Mouse (Mus musculus): ENCODE measurements at regions not wholly inside any gene's neighbourhood (a gene's known extent, or its start where the extent isn't known, plus 50 kb on each side); places are given as distances from the start of the nearest gene placed in this dataset.

DNA sequence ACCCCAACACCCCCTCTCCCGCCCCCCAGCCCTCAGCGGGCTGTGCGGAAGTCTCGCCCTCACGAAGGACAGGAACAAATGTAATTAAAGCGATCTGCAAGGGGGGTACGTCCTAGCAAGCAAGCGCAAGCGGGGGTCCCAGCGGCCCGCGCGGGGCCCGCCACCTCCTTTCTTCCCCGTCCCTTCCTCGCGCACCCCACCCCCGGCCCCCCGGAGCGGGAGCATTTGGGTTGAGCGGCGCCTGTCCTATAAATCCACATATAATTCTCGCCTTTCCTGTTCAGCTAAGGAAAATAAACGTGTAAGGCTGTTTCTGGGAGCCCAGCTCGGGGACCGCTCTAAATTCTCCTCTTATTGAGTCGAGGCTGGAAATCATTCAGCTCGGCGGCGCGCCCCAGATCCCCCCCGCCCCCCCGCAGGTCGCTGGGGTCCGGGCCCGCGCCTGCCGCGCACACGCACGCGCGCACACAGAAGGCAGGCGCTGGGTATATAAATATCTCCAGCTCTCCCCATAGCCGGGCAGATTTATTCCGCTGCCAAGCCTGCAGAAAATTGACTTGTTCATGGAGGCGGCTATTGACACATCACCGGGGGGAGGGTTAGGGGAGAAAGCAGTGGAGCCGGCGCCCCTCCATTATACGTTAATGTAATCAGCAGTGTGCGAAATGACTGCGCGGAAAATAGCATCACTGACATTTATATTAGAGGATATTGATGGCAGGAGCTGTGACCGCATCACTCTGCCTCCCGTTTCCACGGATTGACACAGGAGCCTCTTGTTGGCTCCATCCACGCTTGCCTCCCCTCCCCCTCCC is 61.6 kb upstream of the Btrc start:
- Histone ChIP-seq H3K9ac (ENCODE audit: low read depth, low read length) (no peak overlapping the region), H3K36me3 (ENCODE audit: control insufficient read depth, insufficient read depth, low read length) (no peaks in the 10 kb centered on the region), H3K27me3 (ENCODE audit: control insufficient read depth, insufficient read depth, low read length) (peaks cover 7% of the 10 kb centered on the region; the same call in 1 of the 2 replicates), H3K4me1 (ENCODE audit: control insufficient read depth, insufficient read depth, low read length) (peaks cover 3% of the 10 kb centered on the region; the same call in 1 of the 2 replicates), H3K4me3 (ENCODE audit: insufficient read depth, low read depth, low read length) (peak overlapping the region; percentile 44; the same call in 1 of the 2 replicates), H3K79me2 (ENCODE audit: control insufficient read depth, insufficient read depth, low read length) (no peaks in the 10 kb centered on the region), H3K27ac (replicated peaks; ENCODE audit: insufficient read depth, low read depth, low read length) (no peak overlapping the region)
- no peak for DNase-seq (ENCODE audit: extremely low read depth, low read depth, low spot score)
- 1% methylated on average over 56 of the region's 58 CpGs for WGBS
- no peak for TF ChIP-seq CTCF (IDR thresholded peaks at IDR 0.05; ENCODE audit: low read depth, low read length)
- TF ChIP-seq POLR2A (IDR thresholded peaks at IDR 0.05; ENCODE audit: extremely low read depth, insufficient read depth, low read length), result no peak

DNA sequence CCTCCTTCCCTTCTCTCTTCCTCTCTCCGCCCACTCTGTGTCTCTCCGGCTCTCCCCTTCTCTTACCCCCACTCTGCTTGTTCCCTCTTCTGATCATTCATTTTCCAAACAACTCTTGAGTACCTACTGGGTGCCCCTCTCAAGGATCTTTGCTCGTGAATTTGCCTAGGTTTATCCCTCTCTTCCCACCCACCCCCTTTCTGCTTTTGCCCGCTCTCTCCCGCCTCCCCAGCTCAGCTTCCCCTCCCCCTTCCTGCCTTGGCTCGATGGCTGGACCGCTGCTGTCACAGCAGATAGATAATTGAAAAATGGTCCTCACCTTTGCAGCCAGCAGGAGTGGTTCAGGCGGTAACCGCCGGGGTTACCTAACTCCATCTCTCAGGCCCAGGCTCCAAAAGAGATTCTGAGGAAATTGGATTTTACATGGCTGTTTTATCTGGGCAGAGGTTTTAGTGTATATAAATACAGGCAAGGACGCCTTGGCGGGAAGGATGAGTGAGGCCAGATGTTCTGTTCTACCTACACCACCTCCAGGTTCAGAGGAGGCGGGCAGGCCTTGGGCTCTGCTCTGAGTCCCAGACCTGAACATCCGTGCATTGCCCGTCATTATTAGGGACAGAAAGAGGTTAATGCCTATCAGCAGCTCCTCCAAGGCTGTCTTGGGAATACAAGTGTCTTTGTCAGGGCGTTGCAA is 60.8 kb upstream of the Btrc start:
- WGBS, result 27% methylated on average over 16 of the region's 16 CpGs
- peaks cover 3% of the 10 kb centered on the region; the same call in 1 of the 2 replicates for H3K4me1 ChIP-seq (ENCODE audit: control insufficient read depth, insufficient read depth, low read length)
- TF ChIP-seq POLR2A (IDR thresholded peaks at IDR 0.05; ENCODE audit: extremely low read depth, insufficient read depth, low read length) (no peak), CTCF (IDR thresholded peaks at IDR 0.05; ENCODE audit: low read depth, low read length) (no peak)
- H3K79me2 ChIP-seq (ENCODE audit: control insufficient read depth, insufficient read depth, low read length), result no peaks in the 10 kb centered on the region
- H3K36me3 ChIP-seq (ENCODE audit: control insufficient read depth, insufficient read depth, low read length), result no peaks in the 10 kb centered on the region
- H3K27ac ChIP-seq (replicated peaks; ENCODE audit: insufficient read depth, low read depth, low read length), result no peak overlapping the region
- DNase-seq (ENCODE audit: extremely low read depth, low read depth, low spot score), result no peak
- no peak overlapping the region for H3K9ac ChIP-seq (ENCODE audit: low read depth, low read length)
- peaks cover 7% of the 10 kb centered on the region; the same call in 1 of the 2 replicates for H3K27me3 ChIP-seq (ENCODE audit: control insufficient read depth, insufficient read depth, low read length)
- H3K4me3 ChIP-seq (ENCODE audit: insufficient read depth, low read depth, low read length), result no peak overlapping the region

DNA sequence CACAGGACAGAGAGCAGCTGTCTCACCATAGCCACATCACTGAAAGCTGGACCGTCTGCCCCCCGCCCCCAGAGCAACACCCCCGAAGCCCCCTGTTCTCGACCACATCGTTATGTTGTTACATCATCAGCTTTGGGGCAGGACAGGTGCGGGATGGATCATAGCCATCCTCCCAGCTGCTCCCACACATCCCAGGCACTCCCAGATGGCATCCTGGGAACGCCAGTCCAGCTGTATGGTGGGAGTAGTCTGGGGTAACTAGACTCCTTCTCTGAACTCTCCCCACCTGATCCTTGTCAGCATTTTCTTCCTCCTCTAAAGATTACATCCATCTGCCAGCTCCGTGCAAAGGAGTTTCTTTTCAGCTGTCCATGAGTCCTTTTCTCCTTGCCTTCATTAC is 59.0 kb upstream of the Btrc start:
- Histone ChIP-seq H3K4me1 (ENCODE audit: control insufficient read depth, insufficient read depth, low read length) (peaks cover 3% of the 10 kb centered on the region; the same call in 1 of the 2 replicates), H3K79me2 (ENCODE audit: control insufficient read depth, insufficient read depth, low read length) (no peaks in the 10 kb centered on the region), H3K4me3 (ENCODE audit: insufficient read depth, low read depth, low read length) (no peak overlapping the region), H3K27ac (replicated peaks; ENCODE audit: insufficient read depth, low read depth, low read length) (no peak overlapping the region), H3K27me3 (ENCODE audit: control insufficient read depth, insufficient read depth, low read length) (peaks cover 7% of the 10 kb centered on the region; the same call in 1 of the 2 replicates), H3K9ac (ENCODE audit: low read depth, low read length) (no peak overlapping the region), H3K36me3 (ENCODE audit: control insufficient read depth, insufficient read depth, low read length) (no peaks in the 10 kb centered on the region)
- no peak for DNase-seq (ENCODE audit: extremely low read depth, low read depth, low spot score)
- TF ChIP-seq POLR2A (IDR thresholded peaks at IDR 0.05; ENCODE audit: extremely low read depth, insufficient read depth, low read length), result no peak
- 32% methylated on average over 8 of the region's 8 CpGs for WGBS

DNA sequence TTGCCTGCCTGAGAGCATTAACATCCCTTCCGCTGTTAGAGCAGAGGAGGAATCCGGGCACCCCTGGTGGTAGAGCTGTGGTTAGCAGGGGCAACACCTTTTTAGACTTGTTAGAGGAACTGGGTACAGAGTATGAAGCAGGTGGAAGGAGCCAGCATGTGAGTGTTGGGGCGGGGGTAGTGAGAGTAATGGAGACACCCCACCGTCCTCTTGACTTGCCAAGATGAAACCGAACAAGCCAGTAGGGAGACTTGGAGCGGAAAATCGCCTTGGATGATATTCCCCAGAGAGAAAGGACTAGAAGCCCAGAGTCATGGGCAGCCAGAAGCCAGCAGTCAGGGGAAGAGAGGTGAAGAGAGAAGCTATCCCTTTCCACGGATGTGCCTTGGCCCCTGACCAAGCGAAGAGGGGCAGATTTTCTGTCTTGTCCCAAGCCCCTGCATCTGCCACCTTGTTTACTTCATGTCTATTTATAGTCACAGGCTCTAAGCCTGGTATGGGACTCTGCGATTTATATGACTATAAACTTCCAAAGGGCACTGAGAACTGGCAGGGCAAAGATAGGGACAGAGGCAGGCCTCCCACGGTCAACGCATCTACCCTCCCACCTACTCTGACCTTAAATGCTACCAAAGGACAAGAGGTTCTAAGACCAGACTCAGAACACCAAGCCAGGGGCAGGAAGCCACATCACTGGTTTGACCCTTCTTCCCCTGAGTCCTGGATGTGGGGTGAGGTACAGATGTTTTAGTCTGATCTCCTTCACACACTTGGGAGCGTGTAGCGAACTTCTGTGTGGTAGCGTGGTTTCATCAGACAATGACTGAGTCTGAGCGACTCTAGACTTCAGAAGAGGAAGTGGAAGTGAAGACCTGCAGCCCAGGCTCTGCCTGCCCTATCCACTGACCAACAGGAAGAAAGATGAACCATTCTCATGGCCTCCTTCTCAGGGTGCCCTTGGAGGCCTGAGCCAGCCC is 55.9 kb upstream of the Btrc start:
- Histone ChIP-seq H3K27ac (replicated peaks; ENCODE audit: insufficient read depth, low read depth, low read length) (no peak overlapping the region), H3K9ac (ENCODE audit: low read depth, low read length) (no peak overlapping the region), H3K4me3 (ENCODE audit: insufficient read depth, low read depth, low read length) (no peak overlapping the region), H3K4me1 (ENCODE audit: control insufficient read depth, insufficient read depth, low read length) (peaks cover 3% of the 10 kb centered on the region), H3K36me3 (ENCODE audit: control insufficient read depth, insufficient read depth, low read length) (no peaks in the 10 kb centered on the region), H3K79me2 (ENCODE audit: control insufficient read depth, insufficient read depth, low read length) (no peaks in the 10 kb centered on the region), H3K27me3 (ENCODE audit: control insufficient read depth, insufficient read depth, low read length) (peaks cover 4% of the 10 kb centered on the region; the same call in 1 of the 2 replicates)
- TF ChIP-seq CTCF (IDR thresholded peaks at IDR 0.05; ENCODE audit: low read depth, low read length) (no peak), POLR2A (IDR thresholded peaks at IDR 0.05; ENCODE audit: extremely low read depth, insufficient read depth, low read length) (no peak)
- DNase-seq (ENCODE audit: extremely low read depth, low read depth, low spot score), result no peak
- WGBS, result 62% methylated on average over 16 of the region's 16 CpGs

DNA sequence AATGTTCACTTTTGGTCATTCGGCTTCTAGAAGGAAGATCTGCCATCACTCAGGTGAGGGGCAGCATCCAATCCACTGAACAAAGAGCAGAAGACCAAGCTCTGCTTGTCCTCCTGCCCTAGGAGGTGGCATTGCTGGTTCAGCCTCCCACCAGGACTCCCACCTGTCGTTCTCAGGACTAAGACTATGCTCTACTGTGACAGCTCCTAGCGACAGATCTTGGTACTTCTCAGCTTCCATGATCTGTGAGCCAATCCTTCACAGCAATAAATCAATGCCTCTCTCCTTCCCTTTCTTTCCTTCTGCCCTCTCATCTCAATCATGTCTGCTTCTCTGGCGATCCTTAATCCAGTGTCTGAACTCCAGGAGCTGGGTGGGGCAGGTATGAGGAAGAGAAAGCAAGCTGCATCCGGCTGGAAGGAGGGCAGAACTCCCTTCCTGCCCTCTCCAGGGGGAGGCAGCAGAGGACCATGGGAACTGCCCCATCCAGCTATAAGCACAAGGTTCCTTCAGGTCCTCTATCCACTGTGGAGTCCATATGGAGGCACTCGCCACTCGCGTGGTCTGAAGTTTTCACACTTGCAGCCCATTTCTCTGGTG is 54.8 kb upstream of the Btrc start:
- no peak overlapping the region for H3K4me3 ChIP-seq (ENCODE audit: insufficient read depth, low read depth, low read length)

More for the DNA sequence above, 54.8 kb upstream of the Btrc start:
- Histone ChIP-seq H3K4me1 (ENCODE audit: control insufficient read depth, insufficient read depth, low read length) (peaks cover 3% of the 10 kb centered on the region), H3K36me3 (ENCODE audit: control insufficient read depth, insufficient read depth, low read length) (no peaks in the 10 kb centered on the region), H3K79me2 (ENCODE audit: control insufficient read depth, insufficient read depth, low read length) (no peaks in the 10 kb centered on the region), H3K27ac (replicated peaks; ENCODE audit: insufficient read depth, low read depth, low read length) (no peak overlapping the region), H3K9ac (ENCODE audit: low read depth, low read length) (no peak overlapping the region), H3K27me3 (ENCODE audit: control insufficient read depth, insufficient read depth, low read length) (peaks cover 4% of the 10 kb centered on the region; the same call in 1 of the 2 replicates)
- DNase-seq (ENCODE audit: extremely low read depth, low read depth, low spot score), result peak; percentile 46
- 60% methylated on average over 8 of the region's 8 CpGs for WGBS
- no peak for TF ChIP-seq POLR2A (IDR thresholded peaks at IDR 0.05; ENCODE audit: extremely low read depth, insufficient read depth, low read length)
- TF ChIP-seq CTCF (IDR thresholded peaks at IDR 0.05; ENCODE audit: low read depth, low read length), result peak; percentile 96

Measured in liver, adult 2 months (tissue).